Mouse (Mus musculus) heart, embryonic 16.5 days (tissue): ENCODE measurements around the gene Mob3a. TPM values are rescaled to one million over a fixed set of nuclear protein-coding genes. Genes with fewer than 3 reads are reported as not detected.

Experiments used
- ATAC-seq: fragments of 200-750 bp; cut with Nextera tagmentation; replicated peaks from 2 replicates; pipeline ENCODE4 v1.8.0; 2017; ENCODE audit warnings: moderate number of reproducible peaks; ENCODE audit not compliant: insufficient read depth, low FRiP score; ENCODE audit errors: extremely low read depth
- H3K27ac ChIP-seq: fragments of 300-500 bp; sonication (generic); 2 replicates; pipeline ENCODE4 v1.5.1; 2014; ENCODE audit warnings: mild to moderate bottlenecking, low read length, control low read depth, moderate library complexity
- H3K27me3 ChIP-seq: fragments of 300-500 bp; sonication (generic); 2 replicates; pipeline ENCODE4 v1.6.1; 2014; ENCODE audit warnings: low read length, mixed read lengths; ENCODE audit not compliant: control insufficient read depth, insufficient read depth
- H3K36me3 ChIP-seq: fragments of 300-500 bp; sonication (generic); 2 replicates; pipeline ENCODE4 v1.6.1; 2014; ENCODE audit not compliant: control insufficient read depth, insufficient read depth
- H3K4me1 ChIP-seq: fragments of 300-500 bp; sonication (generic); 2 replicates; pipeline ENCODE4 v1.6.1; 2014; ENCODE audit warnings: low read length, mixed read lengths; ENCODE audit not compliant: control insufficient read depth, insufficient read depth
- H3K4me2 ChIP-seq: fragments of 300-500 bp; sonication (generic); 2 replicates; pipeline ENCODE4 v1.6.1; 2014; ENCODE audit warnings: low read depth, mild to moderate bottlenecking, control low read depth, low read length
- H3K4me3 ChIP-seq: fragments of 300-500 bp; sonication (generic); 2 replicates; pipeline ENCODE4 v1.5.1; 2014; ENCODE audit warnings: mild to moderate bottlenecking, control low read depth, low read length
- H3K9ac ChIP-seq: fragments of 300-500 bp; sonication (generic); 2 replicates; pipeline ENCODE4 v1.6.1; 2014; ENCODE audit warnings: low read length, control low read depth
- H3K9me3 ChIP-seq: fragments of 300-500 bp; sonication (generic); replicated peaks from 2 replicates; pipeline ENCODE4 v1.6.1; 2016; ENCODE audit warnings: low read length; ENCODE audit not compliant: control insufficient read depth
- WGBS: fragments of 180-500 bp; shearing (Covaris S2); extraction: QIAGEN DNeasy Blood & Tissue Kit; methylation state at CpG from one replicate; pipeline ENCODE4 v1.1.7; 2014; 5-methylcytosine and 5-hydroxymethylcytosine counted together
- polyA plus RNA-seq: library from polyadenylated mRNA; unstranded; fragments of >200 nt; fragmentation: Nextera tagmentation; extraction: Ambion mirVana; gene quantifications from 2 replicates; pipeline ENCODE4 v1.2.1, GENCODE M21; 2015

Gene Mob3a
- polyA plus RNA-seq, 1 experiment from 2014 or later = 33.4 TPM

- under 1% methylated on average over 69 of the region's 78 CpGs for WGBS
- H3K27ac ChIP-seq = peak overlapping the region; percentile 100
- H3K4me2 ChIP-seq = peak overlapping the region; percentile 91
- H3K36me3 ChIP-seq = peaks cover 4% of the 10 kb centered on the region
- H3K4me1 ChIP-seq = peaks cover 64% of the 10 kb centered on the region
- peak; percentile 86 for ATAC-seq
- H3K27me3 ChIP-seq = no peaks in the 10 kb centered on the region
- peak overlapping the region; percentile 95 for H3K4me3 ChIP-seq
- H3K9me3 ChIP-seq = no peaks in the 10 kb centered on the region
- H3K9ac ChIP-seq = peak overlapping the region; percentile 98
Observed at GRCm38 (mm10) chr10:80676198-80676928, 25.4 kb downstream of the Mob3a start.

DNA sequence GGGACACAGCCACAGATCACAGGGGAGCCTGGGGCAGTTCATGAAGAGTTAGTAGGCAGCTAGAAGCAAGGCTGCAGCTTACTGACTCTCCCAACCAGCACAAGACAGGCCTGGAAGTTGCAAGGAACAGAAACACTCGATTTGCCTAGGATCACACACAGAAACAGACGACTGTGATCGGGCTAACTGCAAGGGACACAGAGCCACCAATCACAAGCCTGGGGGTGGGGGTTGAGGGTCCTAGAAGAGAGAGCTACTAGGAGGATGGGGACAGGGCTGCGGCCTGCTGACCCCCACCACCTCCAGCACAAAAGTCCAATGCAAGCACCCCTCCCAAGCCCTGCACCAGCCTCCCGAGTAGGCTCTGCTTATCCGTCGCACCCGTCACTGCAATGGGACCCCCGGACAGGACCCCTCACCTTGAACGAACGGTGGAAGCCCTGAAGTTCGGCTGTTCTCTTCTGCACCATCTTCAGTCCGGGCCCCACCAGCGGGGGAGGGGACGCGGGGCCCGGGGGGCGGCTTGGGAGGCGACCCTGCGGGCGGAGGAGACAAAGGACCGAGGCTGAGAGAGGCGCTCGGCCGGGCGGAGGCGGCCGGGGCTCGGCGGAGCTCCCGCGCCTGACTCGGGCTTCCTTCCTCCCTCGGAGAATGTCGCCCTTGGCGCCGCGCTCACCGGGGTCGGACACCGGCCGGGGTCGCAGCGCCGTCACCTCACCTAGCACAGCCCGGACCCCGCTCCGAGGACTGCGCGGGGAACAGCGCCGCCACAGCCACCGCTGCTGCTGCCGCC lies 26.2 kb downstream of the Mob3a start:
- Histone ChIP-seq H3K27ac (peak overlapping the region; percentile 86), H3K4me3 (peak overlapping the region; percentile 95), H3K36me3 (peaks cover 9% of the 10 kb centered on the region), H3K9me3 (no peaks in the 10 kb centered on the region), H3K9ac (peak overlapping the region; percentile 98), H3K4me2 (peak overlapping the region; percentile 84), H3K4me1 (peaks cover 65% of the 10 kb centered on the region), H3K27me3 (no peaks in the 10 kb centered on the region)
- peak; percentile 0; the same call in 1 of the 2 replicates for ATAC-seq
- under 1% methylated on average over 45 of the region's 54 CpGs for WGBS

DNA sequence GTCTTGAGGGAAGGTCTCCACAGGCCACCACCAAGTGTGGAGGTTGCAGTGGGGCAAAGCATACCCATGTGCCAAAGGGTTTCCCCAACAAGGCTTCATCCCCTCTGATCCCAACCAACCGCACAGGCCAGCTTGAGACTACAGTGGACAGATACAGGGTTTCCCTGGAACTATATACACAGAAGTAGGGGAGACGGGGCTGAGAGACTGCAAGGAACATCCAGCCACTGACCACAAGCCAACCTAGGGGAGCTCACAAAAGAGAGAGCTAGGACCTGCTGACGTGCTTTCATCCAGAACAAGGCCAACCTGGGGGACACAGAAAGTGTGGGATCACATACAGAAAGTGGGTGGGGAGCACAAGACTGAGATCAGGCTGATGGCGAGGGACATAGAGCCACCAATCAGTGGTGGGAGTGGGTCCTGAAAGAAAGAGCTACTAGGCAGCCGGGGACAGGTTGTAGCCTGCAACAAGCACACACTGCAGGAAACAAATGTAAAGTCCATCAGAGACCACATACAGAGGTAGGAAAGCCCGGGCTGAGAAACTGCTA lies 26.8 kb downstream of the Mob3a start:
- peaks cover 68% of the 10 kb centered on the region for H3K4me1 ChIP-seq
- H3K4me2 ChIP-seq = peak overlapping the region; percentile 84
- H3K27ac ChIP-seq = peak overlapping the region; percentile 86
- H3K9me3 ChIP-seq = no peaks in the 10 kb centered on the region
- H3K9ac ChIP-seq = peak overlapping the region; percentile 98
- WGBS = 13% methylated on average over 6 of the region's 6 CpGs
- peaks cover 13% of the 10 kb centered on the region for H3K36me3 ChIP-seq
- no peaks in the 10 kb centered on the region for H3K27me3 ChIP-seq
- no peak for ATAC-seq
- H3K4me3 ChIP-seq = peak overlapping the region; percentile 95

DNA sequence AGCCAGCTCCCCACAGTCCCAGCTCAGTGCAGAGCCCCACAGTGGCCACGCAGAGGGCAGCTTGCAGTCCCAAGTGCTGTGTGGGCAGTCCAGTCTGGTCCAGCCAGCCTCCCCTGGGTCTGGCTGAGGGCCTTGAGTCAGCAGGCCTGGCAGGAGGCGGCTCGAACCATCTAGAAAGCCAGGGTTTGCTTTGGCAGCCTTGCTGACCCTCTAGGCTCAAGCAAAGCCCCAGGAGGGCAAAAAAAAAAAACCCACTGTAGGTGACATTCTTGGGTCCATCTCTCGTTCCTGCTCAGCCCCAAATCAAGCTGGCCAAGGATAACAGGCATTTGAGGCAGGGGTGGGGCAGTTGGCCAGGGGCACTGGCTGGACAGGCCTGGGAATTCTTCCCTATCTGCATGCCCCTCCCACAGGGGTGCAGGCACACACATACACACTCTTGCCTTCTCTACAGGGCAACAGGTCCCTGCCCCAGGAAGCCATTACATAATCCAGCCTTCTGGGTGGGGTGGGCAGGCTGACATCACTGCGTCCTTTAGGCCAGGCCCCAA lies 27.5 kb downstream of the Mob3a start:
- WGBS = 42% methylated on average over 5 of the region's 5 CpGs
- no peak for ATAC-seq
- no peaks in the 10 kb centered on the region for H3K27me3 ChIP-seq
- no peaks in the 10 kb centered on the region for H3K9me3 ChIP-seq
- peak overlapping the region; percentile 98 for H3K9ac ChIP-seq
- peaks cover 20% of the 10 kb centered on the region for H3K36me3 ChIP-seq
- H3K4me2 ChIP-seq = peak overlapping the region; percentile 84
- peak overlapping the region; percentile 95 for H3K4me3 ChIP-seq
- peaks cover 64% of the 10 kb centered on the region for H3K4me1 ChIP-seq
- peak overlapping the region; percentile 86 for H3K27ac ChIP-seq

GRCm38 (mm10) chr10:80673690-80674089 lies 28.1 kb downstream of the Mob3a start:
- H3K9me3 ChIP-seq = no peaks in the 10 kb centered on the region
- peak overlapping the region; percentile 84 for H3K4me2 ChIP-seq
- peak overlapping the region; percentile 98 for H3K9ac ChIP-seq
- no peak for ATAC-seq
- peaks cover 25% of the 10 kb centered on the region for H3K36me3 ChIP-seq
- peak overlapping the region; percentile 95; the same call in 1 of the 2 replicates for H3K4me3 ChIP-seq
- 86% methylated on average over 3 of the region's 3 CpGs for WGBS
- peak overlapping the region; percentile 86; the same call in 1 of the 2 replicates for H3K27ac ChIP-seq
- H3K4me1 ChIP-seq = peaks cover 59% of the 10 kb centered on the region
- H3K27me3 ChIP-seq = no peaks in the 10 kb centered on the region

DNA sequence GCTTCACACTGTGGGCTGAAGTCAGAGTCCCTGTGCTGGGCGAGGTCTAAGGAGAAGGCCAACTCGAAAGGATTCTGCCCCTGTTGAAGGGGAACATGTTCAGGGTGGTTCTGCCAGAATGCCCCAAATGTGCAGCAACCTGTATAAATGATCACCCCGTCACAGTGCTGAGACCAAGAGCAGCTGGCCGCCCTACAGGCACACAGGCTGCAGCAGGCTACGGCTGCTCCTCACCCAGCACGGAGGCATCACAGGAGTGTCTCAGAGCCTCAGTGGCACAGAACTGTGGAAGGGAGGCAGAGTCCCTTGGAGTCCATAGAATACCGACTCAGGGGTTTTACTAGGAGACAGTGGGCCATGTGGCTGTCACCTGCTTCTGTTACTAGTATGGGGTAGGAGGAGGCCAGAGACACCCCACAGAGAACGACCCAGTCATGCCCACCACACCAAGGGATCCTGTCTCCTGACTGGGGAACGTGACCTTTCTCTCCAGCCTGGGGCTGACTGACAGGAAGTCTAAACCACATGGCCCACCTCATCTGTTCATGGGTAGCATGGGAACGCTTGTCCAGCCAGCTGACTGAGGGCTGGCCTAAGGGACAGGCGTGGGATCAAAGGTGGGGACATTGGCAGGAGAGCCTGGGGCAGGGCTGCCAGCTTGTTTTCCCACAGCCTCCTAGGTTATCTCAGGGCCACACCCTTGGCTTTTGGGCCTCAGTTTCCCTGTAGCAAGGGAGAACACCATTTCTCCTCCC lies 29.7 kb downstream of the Mob3a start:
- 81% methylated on average over 11 of the region's 11 CpGs for WGBS
- Histone ChIP-seq H3K9me3 (no peaks in the 10 kb centered on the region), H3K9ac (no peak overlapping the region; the same call in 1 of the 2 replicates), H3K4me2 (no peak overlapping the region), H3K36me3 (peaks cover 41% of the 10 kb centered on the region), H3K27ac (no peak overlapping the region), H3K4me3 (no peak overlapping the region), H3K4me1 (peaks cover 45% of the 10 kb centered on the region), H3K27me3 (no peaks in the 10 kb centered on the region)
- ATAC-seq = no peak

- Histone ChIP-seq H3K4me1 (peaks cover 43% of the 10 kb centered on the region), H3K4me2 (no peak overlapping the region), H3K4me3 (no peak overlapping the region), H3K27ac (no peak overlapping the region), H3K9ac (no peak overlapping the region), H3K27me3 (no peaks in the 10 kb centered on the region), H3K36me3 (peaks cover 49% of the 10 kb centered on the region), H3K9me3 (no peaks in the 10 kb centered on the region)
- WGBS = 90% methylated on average over 4 of the region's 4 CpGs
- ATAC-seq = no peak
Observed at GRCm38 (mm10) chr10:80671251-80671650, 30.5 kb downstream of the Mob3a start.

DNA sequence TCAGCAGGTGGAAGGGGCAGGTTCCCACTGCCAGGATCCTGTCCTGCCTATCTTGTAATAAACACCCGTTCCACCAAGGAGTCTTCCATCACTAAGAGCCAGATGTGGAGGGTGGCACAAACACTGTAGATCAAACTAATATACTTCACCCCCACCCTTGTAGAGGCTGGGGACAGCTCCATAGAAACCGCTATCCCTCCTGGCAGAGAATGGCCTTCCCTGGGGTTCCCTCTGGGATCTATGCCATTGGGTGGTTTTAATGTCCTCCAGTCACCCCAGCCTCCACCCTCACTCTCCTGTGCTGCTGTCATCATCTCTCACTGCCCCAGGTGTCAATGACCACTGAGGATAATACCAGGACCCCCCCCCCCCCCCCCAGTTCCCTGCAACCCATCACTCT lies 31.2 kb downstream of the Mob3a start:
- Histone ChIP-seq H3K36me3 (peaks cover 53% of the 10 kb centered on the region), H3K9me3 (no peaks in the 10 kb centered on the region), H3K4me2 (no peak overlapping the region), H3K27ac (no peak overlapping the region), H3K4me3 (no peak overlapping the region), H3K4me1 (peaks cover 48% of the 10 kb centered on the region), H3K9ac (no peak overlapping the region; the same call in 1 of the 2 replicates), H3K27me3 (no peaks in the 10 kb centered on the region)
- no peak for ATAC-seq
- WGBS = 88% methylated on average over 2 of the region's 2 CpGs
